Mouse (Mus musculus) CH12.LX (cell line): Measurements from ENCODE around the gene Lpin1. TPM values are rescaled to one million over a fixed set of nuclear protein-coding genes. Genes with fewer than 3 reads are reported as not detected.

Source experiments
- DNase-seq: peaks from one replicate; pipeline ENCODE4 v3.0.0-alpha.2; 2013; ENCODE audit errors: extremely low read depth
- H3K27ac ChIP-seq: 2 replicates; pipeline ENCODE4 v1.5.1; 2012; ENCODE audit warnings: low read depth, mild to moderate bottlenecking, control low read depth, moderate library complexity; ENCODE audit not compliant: insufficient read depth
- H3K27me3 ChIP-seq: replicated peaks from 2 replicates; pipeline ENCODE3; 2012; ENCODE audit warnings: inconsistent platforms
- H3K36me3 ChIP-seq, 2 experiments: replicated peaks in 1 of 2; 2 replicates each; pipeline versions ENCODE3 to v1.6.1; 2012; ENCODE audit warnings: inconsistent platforms in 1 of 2, low read length in 1 of 2, mild to moderate bottlenecking in 1 of 2, mixed read lengths in 1 of 2, moderate library complexity in 1 of 2; ENCODE audit not compliant: control insufficient read depth in 1 of 2, insufficient read depth in 1 of 2
- H3K4me1 ChIP-seq, 2 experiments: 2 replicates each; pipeline ENCODE4 v1.6.1; 2012; ENCODE audit warnings: inconsistent platforms in 1 of 2, moderate library complexity in 1 of 2; ENCODE audit not compliant: insufficient read depth in 2 of 2, control insufficient read depth in 1 of 2
- H3K4me2 ChIP-seq: 2 replicates; pipeline ENCODE4 v1.6.1; 2012; ENCODE audit warnings: low read depth, mild to moderate bottlenecking, control low read depth; ENCODE audit not compliant: poor library complexity, insufficient read depth, severe bottlenecking
- H3K4me3 ChIP-seq, 3 experiments: fragments of 150-350 bp in 1 of 3; sonication (generic) in 1 of 3; replicated peaks in 1 of 3; 2 replicates each; pipeline versions ENCODE3 to v1.5.1; 2011 to 2012; ENCODE audit warnings: low read depth in 2 of 3, low read length in 2 of 3, mild to moderate bottlenecking in 2 of 3, moderate library complexity in 2 of 3, control low read depth in 1 of 3, improper control_type of control experiment in 1 of 3, inconsistent platforms in 1 of 3, mixed read lengths in 1 of 3; ENCODE audit not compliant: poor library complexity in 1 of 3
- H3K79me2 ChIP-seq: replicated peaks from 2 replicates; pipeline ENCODE4 v1.6.1; 2012; ENCODE audit warnings: mild to moderate bottlenecking, moderate library complexity; ENCODE audit not compliant: control insufficient read depth, poor library complexity, insufficient read depth, severe bottlenecking; ENCODE audit errors: extremely low read depth
- H3K9ac ChIP-seq: 2 replicates; pipeline ENCODE4 v1.6.1; 2012; ENCODE audit warnings: low read depth, mild to moderate bottlenecking, control low read depth, moderate library complexity; ENCODE audit not compliant: insufficient read depth
- H3K9me3 ChIP-seq: replicated peaks from 2 replicates; pipeline ENCODE3; 2012; ENCODE audit warnings: low read length, inconsistent platforms, mixed read lengths
- CHD2 ChIP-seq: IDR thresholded peaks from 2 replicates; pipeline ENCODE4 v1.6.1; 2011; ENCODE audit warnings: low read length, improper control_type of control experiment
- CTCF ChIP-seq, 2 experiments: IDR thresholded peaks in 1 of 2; conservative IDR thresholded peaks in 1 of 2; 2 replicates each; pipeline ENCODE4 v1.5.1; 2011 to 2012; ENCODE audit warnings: low read depth in 2 of 2, low read length in 2 of 2, improper control_type of control experiment in 1 of 2, inconsistent platforms in 1 of 2, mild to moderate bottlenecking in 1 of 2, moderate library complexity in 1 of 2
- EP300 ChIP-seq: IDR thresholded peaks from 2 replicates; pipeline ENCODE4 v1.6.1; 2011; ENCODE audit warnings: low read length, improper control_type of control experiment
- GABPA ChIP-seq: IDR thresholded peaks from 2 replicates; pipeline ENCODE4 v1.6.1; 2012; ENCODE audit warnings: low read depth, low read length, improper control_type of control experiment, inconsistent platforms; ENCODE audit not compliant: insufficient replicate concordance
- IRF4 ChIP-seq: IDR thresholded peaks from 2 replicates; pipeline ENCODE4 v1.6.1; 2014; ENCODE audit warnings: low read depth, mild to moderate bottlenecking, inconsistent platforms, low read length, improper control_type of control experiment
- JUN ChIP-seq: IDR thresholded peaks from 2 replicates; pipeline ENCODE4 v1.6.1; 2011; ENCODE audit warnings: low read depth, mild to moderate bottlenecking, low read length, improper control_type of control experiment, moderate library complexity; ENCODE audit not compliant: insufficient read depth
- JUND ChIP-seq: conservative IDR thresholded peaks from 2 replicates; pipeline ENCODE4 v1.6.1; 2011; ENCODE audit warnings: low read depth, low read length, improper control_type of control experiment
- MAZ ChIP-seq: IDR thresholded peaks from 2 replicates; pipeline ENCODE4 v1.6.1; 2012; ENCODE audit warnings: low read depth, mild to moderate bottlenecking, inconsistent platforms, low read length, improper control_type of control experiment, moderate library complexity
- POLR2AphosphoS2 ChIP-seq: IDR thresholded peaks from 2 replicates; pipeline ENCODE4 v1.6.1; 2011; ENCODE audit warnings: low read depth, low read length, improper control_type of control experiment
- RAD21 ChIP-seq: IDR thresholded peaks from 2 replicates; pipeline ENCODE4 v1.6.1; 2011; ENCODE audit warnings: low read depth, mild to moderate bottlenecking, low read length, improper control_type of control experiment, moderate library complexity
- SIN3A ChIP-seq: IDR thresholded peaks from 2 replicates; pipeline ENCODE4 v1.6.1; 2012; ENCODE audit warnings: low read length, improper control_type of control experiment, inconsistent platforms
- SMC3 ChIP-seq: IDR thresholded peaks from 2 replicates; pipeline ENCODE4 v1.6.1; 2011; ENCODE audit warnings: low read depth, low read length, improper control_type of control experiment
- TBP ChIP-seq: conservative IDR thresholded peaks from 2 replicates; pipeline ENCODE4 v1.6.1; 2011; ENCODE audit warnings: low read depth, low read length, improper control_type of control experiment
- USF1 ChIP-seq: IDR thresholded peaks from 2 replicates; pipeline ENCODE4 v1.6.1; 2014; ENCODE audit warnings: low read depth, mild to moderate bottlenecking, inconsistent platforms, low read length, improper control_type of control experiment
- USF2 ChIP-seq: conservative IDR thresholded peaks from 2 replicates; pipeline ENCODE4 v1.6.1; 2011; ENCODE audit warnings: low read depth, low read length, improper control_type of control experiment
- ZKSCAN1 ChIP-seq: IDR thresholded peaks from 2 replicates; pipeline ENCODE4 v1.6.1; 2012; ENCODE audit warnings: low read depth, inconsistent platforms, low read length, improper control_type of control experiment, borderline replicate concordance
- ZNF384 ChIP-seq: IDR thresholded peaks from 2 replicates; pipeline ENCODE4 v1.6.1; 2012; ENCODE audit warnings: low read depth, low read length, improper control_type of control experiment, inconsistent platforms
- dilution Hi-C: fragments of 300-500 bp; cut with MboI; formaldehyde crosslinking; loops from 2 replicates; pipeline ENCODE4 v1.14.3; 2020; ENCODE audit warnings: low sequenced_read_pairs; ENCODE audit not compliant: extremely low pct_unique_long_range_greater_than_20kb, extremely low pct_ligation_motif_present
- in situ Hi-C: fragments of 300-500 bp; cut with MboI; formaldehyde crosslinking; loops from 3 replicates; pipeline ENCODE4 v1.14.3; 2019; ENCODE audit warnings: low sequenced_read_pairs, low pct_ligation_motif_present, low pct_unique_long_range_greater_than_20kb, mixed read lengths
- polyA plus RNA-seq: library from polyadenylated mRNA; unstranded; fragments of >175 nt; gene quantifications from 2 replicates; pipeline ENCODE4 v1.2.1, GENCODE M21; 2012; ENCODE audit warnings: low read depth; ENCODE audit not compliant: insufficient read length
- total RNA-seq, 2 experiments: library from RNA; depleted of rRNA; stranded (reverse); fragments of 300-350 nt in 1 of 2; fragments of >200 nt in 1 of 2; gene quantifications; 2 replicates each; pipeline ENCODE4 v1.2.3; 2012 to 2014

Lpin1 gene
- total and polyA plus RNA-seq, 3 experiments: 6.1 to 7.5 (median 6.7) TPM

- Histone ChIP-seq H3K4me2 (no peak overlapping the region), H3K79me2 (no peaks in the 10 kb centered on the region), H3K9me3 (peaks cover 6% of the 10 kb centered on the region), H3K36me3 (no peaks in the 10 kb centered on the region), H3K4me3 (no peak overlapping the region), H3K27me3 (no peaks in the 10 kb centered on the region), H3K9ac (no peak overlapping the region), H3K4me1 (peaks cover 9 to 37% of the 10 kb centered on the region in 2 experiments)
- dilution Hi-C loops: no loop called here
- DNase-seq: no peak
- no peak for TF ChIP-seq TBP
- no peak for TF ChIP-seq EP300
- peak; percentile 43 for TF ChIP-seq SMC3
- TF ChIP-seq USF1: no peak
- TF ChIP-seq GABPA: no peak
- peak; percentile 43 for TF ChIP-seq RAD21
- no peak for TF ChIP-seq JUND
- no peak for TF ChIP-seq SIN3A
- peak in 1 of 2 experiments; percentile 43; a peak in 2 of 4 replicates for TF ChIP-seq CTCF (conservative IDR thresholded peaks at IDR 0.05 in 1 of 2, IDR thresholded peaks at IDR 0.05 in 1 of 2; ENCODE audit: low read depth in 2 of 2, low read length in 2 of 2)
- no peak for TF ChIP-seq IRF4
- no peak for TF ChIP-seq CHD2
- TF ChIP-seq JUN: no peak
- TF ChIP-seq, all 38 proteins: peak for 3
- in situ Hi-C loops: no loop called here
- no peak overlapping the region for H3K27ac ChIP-seq
Measured at GRCm38 (mm10) chr12:16504244-16504643, 106.5 kb downstream of the Lpin1 start.

- no peaks in the 10 kb centered on the region for H3K27me3 ChIP-seq
- H3K9ac ChIP-seq: no peak overlapping the region
- DNase-seq: no peak
- H3K4me1 ChIP-seq: 0 out of 4 replicates have a peak, but pooled peaks cover 0 to 3% of the 10 kb centered on the region in 2 experiments
- dilution Hi-C loops: no loop called here
- H3K27ac ChIP-seq: no peak overlapping the region
- no peaks in the 10 kb centered on the region for H3K79me2 ChIP-seq
- no peaks in the 10 kb centered on the region for H3K36me3 ChIP-seq
- in situ Hi-C loops: no loop called here
- no peak for TF ChIP-seq SIN3A
- TF ChIP-seq POLR2AphosphoS2: no peak
- no peak for TF ChIP-seq TBP
- TF ChIP-seq JUND: no peak
- TF ChIP-seq ZNF384: no peak
- no peak for TF ChIP-seq JUN
- no peak for TF ChIP-seq ZKSCAN1
- TF ChIP-seq MAZ: no peak
- no peak for TF ChIP-seq USF2
- TF ChIP-seq IRF4: no peak
- H3K4me2 ChIP-seq: no peak overlapping the region
- peaks cover 3% of the 10 kb centered on the region for H3K9me3 ChIP-seq
- H3K4me3 ChIP-seq: no peak overlapping the region
Measured at GRCm38 (mm10) chr12:16497960-16498359, 112.8 kb downstream of the Lpin1 start.
